Mouse (Mus musculus): Measurements from ENCODE around the gene Insig2. TPM values are rescaled to one million over a fixed set of nuclear protein-coding genes. Genes with fewer than 3 reads are reported as not detected.

Insig2 gene
- total RNA-seq (2022): 10 to 100 TPM; 64.2 to 79.1 (median 72.1) TPM

DNA sequence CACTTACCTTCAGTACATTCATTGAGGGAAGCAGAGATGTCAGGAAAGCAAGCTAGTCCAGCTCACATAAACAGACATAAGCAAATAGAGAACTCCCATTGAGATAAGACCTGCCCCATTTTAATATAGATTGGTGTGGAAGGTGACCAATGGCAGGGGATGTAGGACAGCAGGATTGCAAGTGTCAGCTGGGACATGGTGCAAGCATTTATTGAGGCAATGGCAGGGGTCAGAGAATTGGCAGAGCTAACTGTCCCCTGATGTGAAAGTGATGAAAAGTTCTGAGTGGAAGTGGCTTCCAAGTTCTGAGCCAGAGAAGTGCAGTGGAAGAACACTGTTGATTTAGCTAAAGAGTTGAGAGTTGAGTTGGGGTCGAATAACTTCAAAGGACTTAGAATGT is at the start of gene Insig2:
Insig2 (minus strand) TSS at position 105 of the 400 bp plus-strand sequence.
- DNase-seq (ENCODE audit: low spot score in 2 of 2): no peak

DNA sequence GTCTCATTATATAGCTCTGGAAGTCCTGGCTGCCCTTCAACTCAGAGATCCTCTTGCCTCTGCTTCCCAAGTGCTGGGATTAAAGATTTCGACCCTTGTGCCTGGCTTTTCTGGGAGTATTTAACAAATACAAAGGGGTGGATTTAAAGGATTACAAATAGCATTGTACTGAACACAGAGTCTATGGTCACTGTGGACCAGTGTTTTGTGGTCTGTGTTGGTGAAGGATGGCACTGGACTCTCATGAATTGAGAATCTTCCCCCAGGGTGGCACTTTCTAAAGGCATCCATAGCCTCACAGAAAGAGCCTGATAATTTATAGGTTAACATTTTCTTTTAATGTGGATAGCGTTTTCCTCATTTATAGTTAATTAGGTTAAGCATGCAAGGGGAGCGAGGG is 49.2 kb upstream of the Insig2 start:
- DNase-seq (ENCODE audit: low spot score in 2 of 2): no peak

DNA sequence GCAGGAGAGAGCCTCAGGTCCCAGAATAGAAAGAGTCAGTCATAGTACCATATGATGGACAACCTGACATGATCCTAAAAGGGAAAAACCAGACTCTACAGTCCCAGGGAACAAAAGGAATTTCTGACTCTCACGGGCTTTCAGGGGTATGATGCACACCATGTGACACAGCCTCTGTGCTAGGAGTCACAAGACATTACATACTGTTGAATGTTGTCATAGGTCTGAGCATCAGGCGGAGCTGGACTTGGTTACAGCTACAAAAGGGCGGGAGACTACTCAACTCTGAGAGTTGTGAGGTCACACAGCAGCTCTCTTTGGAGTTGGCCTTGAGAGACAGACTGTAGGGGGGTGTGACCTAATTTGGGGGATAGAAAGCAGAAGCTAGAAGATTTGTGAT is 47.6 kb upstream of the Insig2 start:
- DNase-seq (ENCODE audit: low spot score in 2 of 2): no peak

DNA sequence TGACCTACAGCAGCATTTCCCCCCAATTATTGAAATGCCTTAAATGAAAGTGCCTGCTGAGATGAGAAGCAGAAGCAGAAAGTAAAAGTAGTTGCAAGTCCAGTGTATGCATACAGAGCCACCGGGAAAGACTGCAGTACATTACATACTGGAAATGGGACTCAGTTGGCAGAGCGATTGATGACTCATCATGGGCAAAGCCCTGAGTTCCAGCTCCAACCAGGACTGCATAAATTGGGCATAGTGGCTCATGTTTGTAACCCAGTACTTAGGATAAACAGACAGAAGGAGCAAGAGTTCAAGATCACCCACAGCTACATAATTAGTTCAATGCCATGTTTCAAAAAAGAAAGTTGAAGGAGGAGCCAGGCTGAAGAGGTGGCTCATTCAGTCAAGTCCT is 45.5 kb upstream of the Insig2 start:
- DNase-seq (ENCODE audit: low spot score in 2 of 2): no peak

DNA sequence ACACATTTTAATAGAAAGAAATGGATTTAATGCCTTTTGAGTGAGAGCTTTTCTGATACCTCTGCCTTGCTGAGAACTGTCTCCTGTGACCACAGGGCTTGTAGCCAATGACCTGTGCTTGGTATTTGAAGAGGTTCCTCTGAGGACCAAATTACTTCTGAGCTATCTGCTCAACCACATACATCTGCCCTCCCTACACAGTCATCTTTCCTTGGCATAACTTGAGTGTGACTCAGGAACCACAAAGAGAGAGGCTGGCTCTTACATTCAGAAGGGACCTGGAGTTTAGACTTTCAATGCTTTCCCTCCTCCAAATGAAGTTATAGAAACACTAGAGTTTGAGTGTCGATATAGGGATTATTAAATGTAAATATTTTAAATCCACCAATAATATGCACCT is 45.0 kb upstream of the Insig2 start:
- DNase-seq (ENCODE audit: low spot score in 2 of 2): no peak

DNA sequence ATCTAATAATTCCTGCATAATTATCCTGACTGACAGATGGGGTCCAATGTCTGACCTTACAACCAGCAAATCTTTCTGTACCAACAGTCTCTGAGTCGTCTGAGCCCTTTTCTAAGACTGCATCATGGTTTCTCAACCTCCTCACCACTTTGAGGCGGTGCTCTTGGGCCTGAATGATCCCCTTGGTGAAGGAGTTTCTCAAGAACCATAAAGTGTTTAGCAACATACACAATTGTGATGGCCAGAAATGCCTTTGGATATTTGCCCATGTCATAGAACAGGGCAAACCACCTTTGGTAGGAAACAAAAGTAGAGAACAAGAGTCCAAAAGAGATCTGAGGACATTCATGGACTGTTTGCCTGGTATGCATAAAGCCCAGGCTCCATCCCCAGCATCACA is 41.2 kb upstream of the Insig2 start:
- no peak for DNase-seq (ENCODE audit: low spot score in 2 of 2)

DNA sequence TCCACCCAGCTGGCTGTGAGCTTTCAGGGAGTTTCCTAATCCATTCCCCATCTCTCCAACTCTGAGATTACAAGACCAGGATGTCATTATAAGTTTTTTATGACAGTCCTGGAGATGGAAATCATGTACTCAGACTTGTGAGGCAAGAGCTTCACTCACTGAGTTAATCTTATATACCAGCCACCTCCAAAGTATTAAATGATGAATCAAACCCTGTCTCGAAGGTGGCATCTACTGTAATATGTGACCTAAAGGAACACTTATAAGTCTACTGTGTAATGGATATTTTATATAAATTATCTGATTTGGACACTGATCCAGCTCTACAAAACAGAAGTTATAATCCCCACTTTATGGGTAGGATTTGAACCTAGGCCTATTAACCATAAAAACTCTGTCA is 40.3 kb upstream of the Insig2 start:
- DNase-seq (ENCODE audit: low spot score in 2 of 2): no peak

DNA sequence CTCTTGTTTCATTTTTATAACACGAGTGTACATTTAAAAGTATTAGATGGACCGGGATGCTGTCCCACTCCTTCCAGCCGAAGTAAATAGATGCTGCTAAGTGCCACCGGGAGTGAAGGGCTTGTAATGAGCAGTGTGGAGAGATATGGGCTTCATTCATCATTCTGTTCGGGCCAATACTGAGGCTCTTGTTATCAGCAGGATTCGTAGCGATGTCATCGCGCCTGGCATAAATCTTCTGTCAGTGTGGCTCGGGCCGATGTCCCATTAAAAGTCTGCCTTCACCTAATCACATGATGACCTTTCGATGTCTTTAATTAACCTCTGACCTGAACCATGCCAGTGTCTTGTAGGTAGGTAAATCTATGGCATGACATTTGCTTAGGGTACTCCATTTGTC is 39.1 kb upstream of the Insig2 start:
- no peak for DNase-seq (ENCODE audit: low spot score in 2 of 2)

DNA sequence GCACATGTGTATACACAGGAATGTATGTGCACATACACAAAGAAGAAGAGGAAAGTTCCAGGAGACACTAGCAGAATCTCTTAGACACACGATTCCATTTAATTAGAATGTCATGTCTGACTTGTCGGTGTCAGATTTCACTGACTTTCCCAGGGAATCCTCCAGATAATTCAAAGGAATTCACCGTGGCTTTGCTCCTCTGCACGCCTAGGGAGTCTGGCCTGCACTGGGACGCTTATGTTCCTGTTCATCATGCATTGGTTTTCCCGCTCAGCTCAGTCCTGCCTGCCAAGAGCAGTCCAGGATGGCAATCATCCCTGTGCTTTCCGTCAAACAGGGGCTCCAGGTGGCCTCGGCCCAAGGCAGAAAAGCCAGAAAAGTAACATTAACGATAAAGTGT is 34.9 kb upstream of the Insig2 start:
- no peak for DNase-seq (ENCODE audit: low spot score in 2 of 2)

DNA sequence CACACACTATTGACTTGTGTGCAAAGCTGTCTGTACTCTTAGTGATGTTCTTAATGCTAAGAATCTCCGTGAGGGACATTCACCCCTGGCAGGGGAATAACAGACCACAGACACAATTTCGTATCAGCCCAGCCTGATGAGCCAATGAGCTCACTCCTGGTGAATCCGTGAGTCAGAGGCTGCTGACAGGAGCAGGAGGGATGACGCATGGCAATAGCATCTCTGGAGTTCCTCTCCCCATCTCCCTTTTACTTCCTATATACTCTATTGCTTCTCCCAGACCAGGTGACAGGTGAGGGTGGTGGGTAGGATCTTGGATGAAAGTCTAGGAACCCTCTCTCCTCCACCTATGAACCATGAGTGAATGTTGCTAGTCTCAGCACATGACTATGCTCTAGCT is 28.2 kb upstream of the Insig2 start:
- no peak for DNase-seq (ENCODE audit: low spot score in 2 of 2)

DNA sequence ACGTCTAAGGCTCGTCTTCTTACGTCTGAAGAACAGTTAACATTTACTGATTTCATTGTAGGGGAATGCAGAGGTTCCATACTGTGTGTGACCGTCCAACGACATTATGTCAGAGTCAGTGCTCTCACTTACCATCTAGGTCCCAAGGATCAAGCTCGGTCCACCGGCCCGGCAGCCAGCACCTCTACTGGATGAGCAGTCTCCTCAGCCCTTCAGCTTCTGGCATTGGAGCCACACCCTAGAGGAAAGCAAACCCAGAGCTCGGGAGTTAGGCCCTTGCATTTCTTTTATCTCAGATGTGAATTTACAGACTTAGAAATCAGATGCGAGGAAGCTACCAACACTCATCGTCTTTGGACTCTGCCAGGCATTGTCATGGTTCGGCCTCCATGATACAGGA is 27.3 kb upstream of the Insig2 start:
- no peak for DNase-seq (ENCODE audit: low spot score in 2 of 2)

DNA sequence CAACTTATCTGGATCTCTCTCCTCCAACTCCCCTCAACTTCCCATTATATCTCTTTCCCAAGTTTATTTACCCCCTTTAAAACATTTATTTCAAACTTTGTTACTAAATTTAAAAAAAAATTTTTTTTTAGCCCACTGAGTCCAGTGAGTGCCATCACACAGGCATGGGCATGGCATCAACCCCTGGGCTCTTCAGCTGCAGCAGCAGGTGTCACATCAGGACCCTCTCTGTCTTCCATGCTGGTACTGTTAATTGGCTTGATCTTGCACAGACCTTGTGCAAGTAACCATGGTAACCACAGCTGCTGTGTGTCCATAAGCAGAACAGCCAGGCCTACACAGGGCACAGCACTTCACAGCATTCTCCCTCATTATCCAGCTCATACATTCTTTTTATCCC is 21.4 kb upstream of the Insig2 start:
- no peak for DNase-seq (ENCODE audit: low spot score in 2 of 2)

DNA sequence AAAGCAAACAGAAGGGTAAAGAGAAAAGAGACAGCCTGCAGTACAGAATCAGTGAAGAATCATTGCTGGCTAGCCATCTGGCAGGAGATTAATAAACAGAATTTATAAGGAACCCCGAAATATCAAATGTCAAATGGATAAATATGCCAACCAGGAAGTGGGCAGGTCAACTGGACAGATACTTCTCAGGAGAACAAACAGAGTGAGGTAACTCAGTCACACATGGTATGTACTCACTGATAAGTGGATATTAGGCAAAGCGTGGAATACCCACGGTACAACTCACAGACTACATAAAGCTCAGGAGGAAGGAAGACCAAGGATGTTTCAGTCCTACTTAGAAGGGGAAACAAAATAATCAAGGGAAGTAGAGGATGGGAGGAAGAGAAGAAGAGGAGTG is 18.6 kb upstream of the Insig2 start:
- no peak for DNase-seq (ENCODE audit: low spot score in 2 of 2)

DNA sequence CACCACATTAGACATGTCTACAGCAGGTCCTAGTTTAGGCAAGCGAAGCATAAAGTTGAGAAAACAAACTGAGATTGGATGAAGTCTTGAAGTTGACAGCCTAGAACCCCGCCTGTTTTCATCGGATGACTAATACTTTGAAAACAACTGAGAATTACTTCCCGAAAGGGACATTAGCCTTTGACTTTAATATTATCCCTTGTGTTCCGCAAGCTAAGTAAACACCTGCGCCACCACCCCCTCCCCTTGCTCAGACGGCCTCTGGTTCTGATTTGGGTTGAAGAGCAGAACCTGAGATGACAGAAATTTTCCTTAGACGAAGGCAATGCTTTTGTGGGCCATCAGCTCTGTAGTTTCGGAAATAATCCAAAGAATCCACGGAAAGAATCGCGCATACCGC is 18.2 kb upstream of the Insig2 start:
- DNase-seq (ENCODE audit: low spot score in 2 of 2): no peak

DNA sequence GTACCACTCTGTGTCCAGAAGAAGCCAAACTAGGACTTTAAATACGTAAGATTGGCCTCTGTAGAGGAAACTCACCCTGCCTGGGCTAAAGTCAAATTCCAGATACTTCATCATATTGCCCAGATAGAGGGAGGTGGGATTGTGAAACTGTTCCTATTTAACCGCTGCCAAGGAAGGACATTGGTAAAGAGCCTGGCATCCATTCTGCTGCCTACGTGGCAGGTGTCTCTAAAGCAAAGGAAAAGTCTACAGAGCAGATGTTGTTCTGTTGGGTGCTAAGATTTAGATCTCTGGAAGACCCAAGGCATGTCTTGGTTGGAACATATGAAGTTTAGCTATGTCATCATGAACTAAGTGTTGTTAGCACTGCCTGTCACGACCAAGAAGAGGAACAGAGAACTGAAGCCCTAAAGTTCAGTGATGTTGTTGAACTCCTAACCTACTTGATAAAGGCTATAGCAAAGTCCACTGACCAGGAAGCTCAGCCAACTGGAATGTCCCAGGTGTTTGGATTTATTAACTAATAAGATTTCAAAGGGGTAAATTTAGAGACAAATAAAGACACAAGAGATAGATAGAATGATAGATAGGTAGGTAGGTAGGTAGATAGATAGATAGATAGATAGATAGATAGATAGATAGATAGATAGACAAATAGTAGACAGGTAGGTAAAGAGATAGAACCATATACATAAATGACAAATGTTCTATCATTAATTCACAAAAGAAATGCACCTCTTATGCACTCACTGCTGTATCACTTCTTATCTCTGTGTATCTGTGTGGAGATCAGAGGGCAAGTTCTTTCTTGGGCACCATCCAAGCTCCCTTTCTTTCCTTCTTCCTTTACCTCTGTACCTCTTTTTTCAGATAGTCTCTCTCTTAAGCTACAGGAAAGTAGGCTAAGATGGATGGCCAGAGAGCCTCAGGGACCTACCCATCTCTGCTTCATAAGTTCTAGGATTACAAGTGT is 16.8 kb upstream of the Insig2 start:
- no peak for DNase-seq (ENCODE audit: low spot score in 2 of 2)

DNA sequence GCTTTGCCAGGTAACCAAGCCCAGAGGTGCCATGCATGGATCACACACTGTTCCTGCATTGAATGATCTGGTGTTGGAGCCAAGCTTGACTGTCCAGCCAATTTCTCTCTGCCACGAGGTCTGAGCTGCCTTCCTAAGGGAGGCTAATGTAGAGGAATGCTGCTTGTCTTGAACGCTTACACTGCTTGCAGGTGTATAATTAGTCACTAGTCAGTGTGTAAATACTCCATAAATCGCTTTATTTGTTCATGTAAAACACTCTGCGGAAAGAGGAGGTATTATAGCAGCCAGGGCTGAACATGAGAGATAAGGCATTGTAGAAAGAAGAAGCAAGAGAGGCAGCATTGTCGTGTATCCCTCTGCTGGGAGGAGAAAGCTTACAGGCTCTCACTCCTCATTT is 11.6 kb upstream of the Insig2 start:
- DNase-seq (ENCODE audit: low spot score in 2 of 2): no peak

DNA sequence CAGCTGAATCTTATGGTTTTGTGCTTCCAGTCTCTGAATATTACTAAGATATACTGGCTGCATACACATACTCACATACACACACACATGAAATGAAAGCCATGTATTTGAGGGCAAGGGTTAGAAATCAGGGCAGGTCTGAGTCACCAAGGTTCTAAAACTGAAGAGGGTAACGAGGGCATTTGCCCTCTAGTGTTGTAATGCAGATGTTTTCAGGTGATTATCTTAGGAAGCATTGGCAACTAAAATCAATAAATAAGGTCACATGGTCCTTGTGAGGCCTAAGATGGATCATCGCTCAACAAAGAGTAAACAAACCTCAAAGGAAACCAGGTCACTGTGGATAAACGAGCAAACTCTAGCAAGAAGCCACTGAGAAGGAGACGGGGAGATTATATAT is 3.4 kb upstream of the Insig2 start:
- no peak for DNase-seq (ENCODE audit: low spot score in 2 of 2)

DNA sequence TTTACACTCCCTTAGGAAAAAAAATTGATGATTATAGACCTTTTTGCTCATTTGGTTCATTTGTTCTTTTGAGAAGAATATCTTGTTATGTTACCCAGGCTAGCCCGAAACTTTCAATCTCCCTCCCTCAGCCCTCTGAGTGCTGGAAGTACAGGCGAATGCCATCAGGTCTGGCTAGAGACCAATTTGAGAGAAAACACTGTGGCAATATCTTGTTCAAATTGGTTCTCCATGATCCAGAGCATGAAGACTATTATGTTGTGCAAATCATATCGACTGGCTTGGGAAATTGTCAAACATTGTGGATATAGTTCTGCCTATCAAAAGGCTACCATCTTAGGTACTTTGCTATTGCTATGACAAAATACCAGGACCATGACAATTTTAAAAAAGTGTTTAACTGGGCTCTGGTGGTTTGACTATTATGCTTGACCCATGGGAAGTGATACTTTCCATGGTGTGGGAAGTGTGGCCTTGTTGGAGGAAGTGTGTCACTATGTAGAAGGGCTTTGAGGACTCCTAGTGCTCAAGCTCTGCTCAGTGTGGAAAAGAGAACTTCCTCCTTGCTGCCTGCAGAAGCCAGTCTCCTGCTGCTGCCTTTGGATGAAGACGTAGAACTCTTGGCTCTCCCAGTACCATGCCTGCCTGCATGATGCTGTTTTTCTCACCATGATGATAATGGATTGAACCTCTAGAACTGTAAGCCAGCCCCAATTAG is 1.8 kb upstream of the Insig2 start:
- no peak for DNase-seq (ENCODE audit: low spot score in 2 of 2)

DNA sequence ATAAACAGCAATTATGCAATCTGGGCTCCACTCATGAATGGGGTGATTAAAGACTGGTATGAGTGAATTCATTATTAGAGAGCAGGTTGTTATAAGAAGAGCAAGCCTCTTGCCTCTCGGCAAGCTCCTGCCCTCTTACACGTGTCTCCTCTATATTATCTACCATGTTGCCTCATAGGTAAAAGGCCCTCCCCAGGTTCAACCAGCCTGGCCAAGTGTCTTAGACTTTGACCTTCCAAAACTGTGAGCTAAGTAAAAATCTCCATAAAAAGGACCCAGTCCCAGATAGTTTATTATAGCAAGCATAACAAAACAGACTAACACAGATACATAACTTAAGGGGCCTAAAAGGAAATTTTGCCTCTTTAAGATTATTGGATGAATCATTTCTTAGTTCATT is 1.8 kb downstream of the Insig2 start:
- DNase-seq (ENCODE audit: low spot score in 2 of 2): no peak

DNA sequence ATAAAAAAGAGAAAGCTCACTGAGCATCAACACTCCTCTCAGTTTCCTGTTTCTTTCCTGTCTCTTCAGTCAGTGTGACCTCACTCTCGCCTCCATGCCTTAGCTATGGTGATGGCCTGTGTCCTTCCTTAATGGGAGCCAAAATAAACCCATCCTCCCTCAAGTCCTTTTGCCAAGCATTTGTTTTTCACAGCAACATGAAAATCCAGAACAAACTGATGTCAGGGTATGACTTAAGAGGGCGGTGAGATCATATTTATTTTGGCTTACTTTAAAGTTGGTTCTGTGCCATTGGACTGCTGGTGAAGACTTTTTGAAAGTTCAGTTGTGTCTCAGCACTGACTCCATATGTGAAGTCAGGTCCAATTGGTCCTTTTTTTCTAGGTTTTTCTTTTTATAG is 3.0 kb downstream of the Insig2 start:
- DNase-seq (ENCODE audit: low spot score in 2 of 2): no peak

DNA sequence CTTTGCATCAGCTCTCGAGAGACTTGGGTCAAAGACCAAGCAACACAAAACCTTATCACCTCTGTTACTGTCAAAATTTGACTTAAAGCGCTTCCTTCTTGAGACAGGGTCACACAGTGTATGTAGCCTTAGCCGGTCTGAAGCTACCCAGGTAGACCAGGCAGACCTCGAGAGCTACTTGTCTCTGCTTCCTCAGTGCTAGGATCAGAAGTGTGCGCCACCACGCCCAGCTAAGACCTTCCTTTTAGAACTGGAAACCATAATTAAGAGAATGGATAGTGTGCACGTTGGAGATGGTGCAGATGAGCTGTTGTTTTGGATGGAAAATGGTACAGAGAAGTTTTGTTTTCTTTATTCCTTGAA is 4.2 kb downstream of the Insig2 start:
- no peak for DNase-seq (ENCODE audit: low spot score in 2 of 2)

DNA sequence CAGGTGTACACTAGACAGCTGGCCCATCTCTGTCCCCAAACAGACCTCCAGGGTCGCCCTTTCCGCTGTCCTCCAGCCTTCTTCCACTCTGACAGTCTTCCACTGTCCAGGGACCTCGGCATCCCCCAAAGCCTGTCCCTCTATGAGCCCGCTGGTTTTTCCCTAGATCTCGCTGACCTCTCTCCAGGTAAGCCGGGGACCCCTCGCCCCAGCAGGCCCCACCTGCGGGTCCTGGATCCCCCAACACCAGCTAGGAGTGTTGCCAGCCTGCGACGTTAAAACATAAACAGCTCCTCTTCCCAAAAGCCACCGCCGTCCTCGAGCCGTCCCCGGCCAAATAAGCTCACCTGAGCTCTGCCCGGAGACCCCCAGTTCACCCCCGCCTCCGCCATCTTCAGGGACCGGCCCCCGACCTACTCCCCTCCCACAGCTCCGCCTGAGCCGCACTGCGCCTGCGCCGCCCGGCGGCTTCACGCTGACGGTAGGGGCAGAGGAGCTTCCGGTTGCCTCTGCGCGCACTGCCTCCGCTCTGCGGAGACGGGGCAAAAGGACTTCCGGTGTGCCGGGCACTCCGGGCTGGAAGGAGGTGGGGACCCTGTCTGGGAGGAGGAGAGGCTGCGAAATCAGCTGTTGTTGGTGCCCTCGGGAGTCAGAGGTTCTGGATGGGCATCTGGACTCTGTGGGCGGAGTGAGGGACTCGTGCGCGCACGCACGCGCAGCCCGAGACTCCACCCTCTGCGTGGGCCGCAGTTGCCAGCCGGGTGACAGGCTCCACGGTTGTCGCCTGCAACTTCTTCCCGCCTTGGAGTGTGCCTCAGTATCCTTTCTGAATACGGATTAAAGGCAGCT is 4.8 kb downstream of the Insig2 start:
- DNase-seq (ENCODE audit: low spot score in 2 of 2): peak; percentile 78 to 88

Measured in gastrocnemius, adult 8-10 months (tissue).